ENCODE assay signal across 20 mouse cellular contexts in genomic region chr1:151926141-151926540, GRCm38 (mm10).
DNase-seq lines count a peak whose midpoint lies in the region; ATAC-seq and TF ChIP-seq lines count a peak whose summit lies in the region.
"Had no signal": no experiment of that assay in that cellular context is flagged by ENCODE, and none has a peak within 500 bp of the region (broad histone marks: within the 10 kb centered on the region; RNA-seq: fewer than 3 reads in every experiment).

No protein-coding gene starts in this region.

- TF ChIP-seq CTCF in heart, postnatal 0 days (IDR thresholded peaks at IDR 0.05; ENCODE audit: low read depth), result peak; percentile 16; the same call in 1 of the 2 replicates
- TF ChIP-seq CTCF in left cerebral cortex, adult 2 months (IDR thresholded peaks at IDR 0.05), result no peak; the same call in 1 of the 2 replicates
- peak in 1 of 2 experiments; percentile 43; a peak in 2 of 4 replicates for TF ChIP-seq CTCF in CH12.LX (conservative IDR thresholded peaks at IDR 0.05 in 1 of 2, IDR thresholded peaks at IDR 0.05 in 1 of 2; ENCODE audit: low read depth in 2 of 2, low read length in 2 of 2)

- no peaks in the 10 kb centered on the region for H3K79me2 ChIP-seq in CH12.LX (replicated peaks; ENCODE audit: control insufficient read depth, extremely low read depth, insufficient read depth, poor library complexity, severe bottlenecking)

- no peaks in the 10 kb centered on the region for H3K36me3 ChIP-seq in heart, postnatal 0 days (replicated peaks; ENCODE audit: control insufficient read depth, insufficient read depth, low read length)
- H3K36me3 ChIP-seq in CH12.LX (replicated peaks in 1 of 2; ENCODE audit: control insufficient read depth in 1 of 2, insufficient read depth in 1 of 2, low read length in 1 of 2), result peaks cover 0 to 1% of the 10 kb centered on the region in 2 experiments
- H3K36me3 ChIP-seq: forebrain, embryonic 10.5 days; G1E; kidney, embryonic 15.5 days; liver, embryonic 13.5 days; stomach, embryonic 15.5 days had no signal

- no peak for TF ChIP-seq POLR2A in CH12.LX (IDR thresholded peaks at IDR 0.05; ENCODE audit: low read depth, low read length)

- 54% methylated on average over 4 of the region's 4 CpGs for WGBS in heart, postnatal 0 days

- H3K9ac ChIP-seq in heart, postnatal 0 days (replicated peaks; ENCODE audit: low read depth, low read length), result no peak overlapping the region
- no peak overlapping the region for H3K9ac ChIP-seq in CH12.LX (ENCODE audit: insufficient read depth, low read depth)
- H3K9ac ChIP-seq: kidney, embryonic 15.5 days; liver, embryonic 13.5 days; stomach, embryonic 15.5 days had no signal

- ATAC-seq in heart, postnatal 0 days (ENCODE audit: insufficient read depth, low read depth), result no peak
- peak; percentile 51 for ATAC-seq in megakaryocyte, adult 5-6 weeks (ENCODE audit: poor library complexity, severe bottlenecking)

- in situ Hi-C loops in CH12.LX (cut with MboI; ENCODE audit: low pct_ligation_motif_present, low pct_unique_long_range_greater_than_20kb, low sequenced_read_pairs), result no loop called here

- no peaks in the 10 kb centered on the region for H3K9me3 ChIP-seq in heart, postnatal 0 days (replicated peaks; ENCODE audit: control insufficient read depth, low read length)
- H3K9me3 ChIP-seq in CH12.LX (replicated peaks; ENCODE audit: low read length), result no peaks in the 10 kb centered on the region
- H3K9me3 ChIP-seq: forebrain, embryonic 10.5 days; kidney, embryonic 15.5 days; liver, embryonic 13.5 days; stomach, embryonic 15.5 days had no signal

- H3K4me3 ChIP-seq in heart, postnatal 0 days (ENCODE audit: low read depth, low read length), result no peak overlapping the region
- H3K4me3 ChIP-seq in left cerebral cortex, adult 2 months, result no peak overlapping the region
- no peak overlapping the region for H3K4me3 ChIP-seq in CH12.LX (replicated peaks in 1 of 3; ENCODE audit: low read depth in 2 of 3, low read length in 2 of 3, poor library complexity in 1 of 3)
- H3K4me3 ChIP-seq: forebrain, embryonic 10.5 days; kidney, embryonic 15.5 days; liver, embryonic 13.5 days; stomach, embryonic 15.5 days had no signal

- TF ChIP-seq EP300 in heart, postnatal 0 days (IDR thresholded peaks at IDR 0.05; ENCODE audit: low read depth), result no peak
- TF ChIP-seq EP300 in CH12.LX (IDR thresholded peaks at IDR 0.05; ENCODE audit: low read length), result no peak

- H3K27ac ChIP-seq in heart, postnatal 0 days (ENCODE audit: low read depth), result no peak overlapping the region
- H3K27ac ChIP-seq in left cerebral cortex, adult 2 months, result 0 out of 2 replicates have a peak overlapping the region, but pooled peaks have one; percentile 8
- H3K27ac ChIP-seq in CH12.LX (ENCODE audit: insufficient read depth, low read depth), result no peak overlapping the region
- H3K27ac ChIP-seq: forebrain, embryonic 10.5 days; liver, embryonic 13.5 days; macrophage; stomach, embryonic 15.5 days had no signal

- no peak for DNase-seq in heart, postnatal 0 days (ENCODE audit: low spot score)
- no peak for DNase-seq in heart, postnatal 25 days (ENCODE audit: low spot score)
- no peak for DNase-seq in left cerebral cortex, adult 2 months (ENCODE audit: extremely low spot score in 1 of 2, low spot score in 2 of 2)
- no peak for DNase-seq in left cerebral cortex, postnatal 25 days (ENCODE audit: low spot score in 2 of 2)
- peak; percentile 27 for DNase-seq in CH12.LX (ENCODE audit: extremely low read depth)
- no peak for DNase-seq in testis, postnatal 10 days (ENCODE audit: low spot score)
- DNase-seq: adrenal gland, postnatal 10 days; B cell, adult 2 months; cerebellum, adult 2 months; gastrocnemius, postnatal 14 days; liver, embryonic 13.5 days; spleen, adult 18-20 months; thymus, postnatal 25 days had no signal

- intact Hi-C loops in heart, postnatal 25 days (cut with DNase I), result no loop called here
- intact Hi-C loops in left cerebral cortex, adult 2 months (cut with DNase I), result loop anchor here (5.0 kb wide), 2 partner anchors 166 to 306 kb away; partner anchors contain the start of gene 1700025G04Rik
- intact Hi-C loops in left cerebral cortex, postnatal 25 days (cut with DNase I), result no loop called here

- dilution Hi-C loops in CH12.LX (cut with MboI; ENCODE audit: extremely low pct_ligation_motif_present, extremely low pct_unique_long_range_greater_than_20kb, low sequenced_read_pairs), result no loop called here

- H3K27me3 ChIP-seq in heart, postnatal 0 days (ENCODE audit: control insufficient read depth, insufficient read depth, low read length), result no peaks in the 10 kb centered on the region
- no peaks in the 10 kb centered on the region for H3K27me3 ChIP-seq in CH12.LX (replicated peaks)
- H3K27me3 ChIP-seq: kidney, embryonic 15.5 days; liver, embryonic 13.5 days; stomach, embryonic 15.5 days had no signal

- H3K4me1 ChIP-seq in heart, postnatal 0 days (ENCODE audit: control insufficient read depth, insufficient read depth), result 0 out of 2 replicates have a peak, but pooled peaks cover 3% of the 10 kb centered on the region
- peaks cover 0 to 6% of the 10 kb centered on the region in 2 experiments; a peak in 1 of 4 replicates for H3K4me1 ChIP-seq in CH12.LX (ENCODE audit: control insufficient read depth in 1 of 2, insufficient read depth in 2 of 2)
- H3K4me1 ChIP-seq: stomach, embryonic 15.5 days had no signal

- H3K4me2 ChIP-seq in heart, postnatal 0 days (ENCODE audit: low read depth, low read length), result no peak overlapping the region
- H3K4me2 ChIP-seq in CH12.LX (ENCODE audit: insufficient read depth, low read depth, poor library complexity, severe bottlenecking), result peak overlapping the region; percentile 57
- H3K4me2 ChIP-seq: heart, embryonic 11.5 days; kidney, embryonic 15.5 days; liver, embryonic 13.5 days; stomach, embryonic 15.5 days had no signal

- peak; percentile 50 for TF ChIP-seq RAD21 in CH12.LX (IDR thresholded peaks at IDR 0.05; ENCODE audit: low read depth, low read length)

TF ChIP-seq in CH12.LX, 34 proteins besides CTCF, POLR2A, EP300 and RAD21:
- TF ChIP-seq NELFE (IDR thresholded peaks at IDR 0.05; ENCODE audit: low read depth, low read length), result no peak
- peak; percentile 26 for TF ChIP-seq SMC3 (IDR thresholded peaks at IDR 0.05; ENCODE audit: low read depth, low read length)
- no peak for TF ChIP-seq SIN3A (IDR thresholded peaks at IDR 0.05; ENCODE audit: low read length)
